Mouse (Mus musculus) 3T3-L1 (cell line): ENCODE data around the gene Tmem54.

ENCODE experiments used
- DNase-seq: peaks from one replicate; pipeline ENCODE4 v3.0.0-alpha.2; 2015; ENCODE audit warnings: low read depth, low spot score

Tmem54 gene

GRCm38 (mm10) chr4:129097006-129097405 is 8.3 kb upstream of the Tmem54 start:
- no peak for DNase-seq

- DNase-seq, result no peak
These were observed 3.1 kb upstream of the Tmem54 start for GRCm38 (mm10) chr4:129102133-129102829.

GRCm38 (mm10) chr4:129106073-129106472 is 725 bp downstream of the Tmem54 start:
- no peak for DNase-seq

GRCm38 (mm10) chr4:129107348-129107899 is 2.1 kb downstream of the Tmem54 start:
- no peak for DNase-seq

GRCm38 (mm10) chr4:129108624-129109023 is 3.3 kb downstream of the Tmem54 start:
- no peak for DNase-seq

- DNase-seq, result no peak
These were observed 5.5 kb downstream of the Tmem54 start for GRCm38 (mm10) chr4:129110804-129111203.

GRCm38 (mm10) chr4:129111350-129111749 is 6.0 kb downstream of the Tmem54 start:
- peak; percentile 20 for DNase-seq

GRCm38 (mm10) chr4:129112231-129112630 is 6.9 kb downstream of the Tmem54 start:
- DNase-seq, result no peak

- DNase-seq, result peak; percentile 37
These were observed 8.0 kb downstream of the Tmem54 start for GRCm38 (mm10) chr4:129113083-129113988.

- DNase-seq, result no peak
These were observed 11.4 kb downstream of the Tmem54 start for GRCm38 (mm10) chr4:129116703-129117102.

GRCm38 (mm10) chr4:129117720-129118510 is 12.6 kb downstream of the Tmem54 start:
- no peak for DNase-seq

GRCm38 (mm10) chr4:129119708-129120107 is 14.4 kb downstream of the Tmem54 start:
- DNase-seq, result no peak

GRCm38 (mm10) chr4:129120520-129121445 is 15.4 kb downstream of the Tmem54 start:
- DNase-seq, result no peak

- DNase-seq, result no peak
These were observed 16.3 kb downstream of the Tmem54 start, which contains the start of gene Hpca for GRCm38 (mm10) chr4:129121569-129122086. Gene Hpca, minus strand, starts transcription at chr4:129122036.

GRCm38 (mm10) chr4:129122107-129122506 is 16.8 kb downstream of the Tmem54 start:
- DNase-seq, result no peak

GRCm38 (mm10) chr4:129122719-129123118 is 17.4 kb downstream of the Tmem54 start:
- no peak for DNase-seq

- no peak for DNase-seq
These were observed 19.4 kb downstream of the Tmem54 start for GRCm38 (mm10) chr4:129124652-129125146.

- DNase-seq, result no peak
These were observed 20.5 kb downstream of the Tmem54 start for GRCm38 (mm10) chr4:129125736-129126451.

GRCm38 (mm10) chr4:129128582-129129338 is 23.4 kb downstream of the Tmem54 start:
- DNase-seq, result no peak
